Mouse (Mus musculus): ENCODE measurements around the gene Nhlrc2.

The Nhlrc2 gene

GRCm38 (mm10) chr19:56629647-56630046 is 81.6 kb downstream of the Nhlrc2 start:
- DNase-seq, result no peak

- no peak for DNase-seq
Measured at GRCm38 (mm10) chr19:56631017-56631416, 83.0 kb downstream of the Nhlrc2 start.

GRCm38 (mm10) chr19:56631451-56631901 is 83.4 kb downstream of the Nhlrc2 start:
- DNase-seq, result no peak

- DNase-seq, result no peak
Measured at GRCm38 (mm10) chr19:56637035-56637683, 89.1 kb downstream of the Nhlrc2 start.

GRCm38 (mm10) chr19:56637684-56638049 is 89.6 kb downstream of the Nhlrc2 start:
- DNase-seq, result no peak

GRCm38 (mm10) chr19:56647451-56648120 is 99.5 kb downstream of the Nhlrc2 start:
- DNase-seq, result no peak

- no peak for DNase-seq
Measured at GRCm38 (mm10) chr19:56651262-56651661, 103.2 kb downstream of the Nhlrc2 start.

GRCm38 (mm10) chr19:56652034-56652962 is 104.2 kb downstream of the Nhlrc2 start:
- DNase-seq, result no peak
